Mouse (Mus musculus): Measurements from ENCODE around the gene Pmepa1.

Pmepa1 gene

DNA sequence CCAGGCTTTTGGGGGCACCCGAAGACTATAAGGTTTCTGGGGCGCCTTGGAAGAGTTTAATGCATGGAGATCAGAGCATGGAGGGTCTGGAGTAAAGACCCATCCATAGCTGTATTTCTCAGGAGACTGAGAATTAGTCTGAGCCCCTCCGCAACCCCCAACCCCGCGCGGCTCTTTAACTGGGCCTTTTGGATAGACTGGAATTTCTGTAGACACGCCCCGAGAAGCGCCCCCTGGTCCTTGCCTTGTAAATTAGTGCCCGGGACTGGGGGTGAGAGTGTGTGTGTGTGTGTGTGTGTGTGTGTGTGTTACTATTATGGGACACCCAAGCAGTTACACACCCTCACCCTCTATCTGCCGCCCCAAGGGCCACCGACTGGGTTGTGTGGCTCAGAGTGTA lies 526 bp upstream of the Pmepa1 start:
- no peak for DNase-seq (ENCODE audit: low spot score in 2 of 2)

- no peak for DNase-seq (ENCODE audit: low spot score in 2 of 2)
Observed at GRCm38 (mm10) chr2:173275343-173276201, 761 bp downstream of the Pmepa1 start.

GRCm38 (mm10) chr2:173274428-173275342 lies 1.6 kb downstream of the Pmepa1 start:
- no peak for DNase-seq (ENCODE audit: low spot score in 2 of 2)

DNA sequence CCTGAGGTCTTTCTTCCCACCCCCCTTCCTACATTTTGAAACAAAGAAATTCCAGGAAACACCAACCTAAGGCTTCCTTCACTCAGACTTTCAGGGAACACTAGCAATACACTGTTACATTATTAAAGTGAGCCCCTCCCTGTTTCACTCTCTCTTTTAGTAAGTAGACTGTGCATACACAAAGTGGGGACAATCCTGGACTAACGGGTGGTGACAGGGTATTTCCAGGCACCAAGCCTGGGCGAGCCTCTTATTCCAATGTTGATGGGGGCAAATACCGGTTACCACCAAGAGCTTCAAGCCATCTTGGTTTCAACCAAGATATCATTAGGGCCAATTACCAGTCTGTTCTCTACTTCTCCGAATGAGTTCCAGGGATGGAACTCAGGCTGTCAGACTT lies 2.4 kb downstream of the Pmepa1 start:
- DNase-seq (ENCODE audit: low spot score in 2 of 2) = no peak

GRCm38 (mm10) chr2:173272354-173272900 lies 3.9 kb downstream of the Pmepa1 start:
- DNase-seq (ENCODE audit: low spot score in 2 of 2) = no peak

DNA sequence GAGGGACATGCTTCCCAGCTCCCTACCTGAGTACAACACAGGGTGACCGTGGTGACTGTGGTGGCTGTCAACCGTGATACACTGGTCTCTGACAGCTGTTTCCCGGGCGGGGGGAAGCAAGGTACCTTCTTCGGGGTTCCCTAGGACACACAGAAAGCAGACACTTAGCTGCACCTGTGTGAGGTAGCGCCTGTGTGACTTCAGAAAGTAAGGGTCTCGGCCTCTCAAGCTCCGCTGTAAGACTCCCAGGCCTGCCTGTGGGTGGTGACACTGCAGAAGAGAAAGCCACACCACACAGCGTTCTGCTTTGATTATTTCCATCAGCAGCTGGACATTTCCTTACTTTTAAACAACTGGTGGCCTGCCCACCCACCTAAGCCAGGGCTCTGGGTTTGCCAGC lies 4.8 kb downstream of the Pmepa1 start:
- no peak for DNase-seq (ENCODE audit: low spot score in 2 of 2)

DNA sequence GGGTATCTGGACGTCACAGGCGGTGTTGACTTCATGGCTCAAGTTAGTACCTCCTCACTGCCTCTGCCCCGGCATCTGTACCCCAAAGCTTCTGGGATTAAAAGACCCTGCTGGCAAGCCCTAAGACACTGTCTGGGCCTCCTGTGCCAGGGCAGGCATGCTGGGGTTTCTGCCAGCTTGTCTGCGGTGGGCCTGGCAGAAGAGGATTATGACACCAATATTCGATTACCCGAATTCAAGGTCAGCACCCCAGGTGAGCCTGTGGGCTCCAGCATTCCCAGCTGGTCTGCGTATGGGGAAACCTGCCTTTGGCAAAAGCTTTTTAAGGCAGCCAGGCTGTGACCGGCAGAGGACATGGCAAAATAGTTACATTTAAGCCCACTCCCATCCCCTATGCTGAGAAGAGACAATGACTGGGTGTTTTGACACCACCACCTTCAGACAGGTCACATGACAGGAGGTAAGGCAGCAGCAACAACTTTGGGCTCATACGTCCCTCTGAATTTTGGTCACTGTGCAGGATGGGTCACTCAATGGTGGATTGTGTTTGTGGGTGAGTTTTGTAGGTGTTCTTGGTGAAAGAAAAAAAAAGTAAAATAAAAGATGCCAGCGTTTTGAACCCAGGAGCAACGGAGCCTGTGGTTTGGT lies 5.6 kb downstream of the Pmepa1 start:
- DNase-seq (ENCODE audit: low spot score in 2 of 2) = no peak

- DNase-seq (ENCODE audit: low spot score in 2 of 2) = no peak
Observed at GRCm38 (mm10) chr2:173270196-173270595, 6.1 kb downstream of the Pmepa1 start.

DNA sequence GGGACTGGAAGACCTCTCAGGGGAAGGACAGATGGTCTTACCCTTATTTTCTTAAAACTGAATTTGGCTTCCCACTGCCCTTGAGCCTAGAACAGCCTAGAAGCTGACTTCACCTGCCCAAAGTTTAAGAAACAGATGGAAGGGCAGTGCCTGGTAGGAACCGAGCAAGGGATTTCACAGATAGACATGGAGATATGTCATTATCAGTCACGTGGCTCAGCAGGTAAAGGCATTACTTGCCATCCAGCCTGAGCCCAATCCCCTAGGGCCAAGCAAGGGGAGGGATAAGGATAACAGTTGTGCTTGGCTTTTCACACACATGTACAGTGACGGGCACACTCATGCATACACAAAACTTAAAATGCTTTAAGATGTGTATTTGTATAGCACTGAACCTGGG lies 8.8 kb downstream of the Pmepa1 start:
- no peak for DNase-seq (ENCODE audit: low spot score in 2 of 2)

DNA sequence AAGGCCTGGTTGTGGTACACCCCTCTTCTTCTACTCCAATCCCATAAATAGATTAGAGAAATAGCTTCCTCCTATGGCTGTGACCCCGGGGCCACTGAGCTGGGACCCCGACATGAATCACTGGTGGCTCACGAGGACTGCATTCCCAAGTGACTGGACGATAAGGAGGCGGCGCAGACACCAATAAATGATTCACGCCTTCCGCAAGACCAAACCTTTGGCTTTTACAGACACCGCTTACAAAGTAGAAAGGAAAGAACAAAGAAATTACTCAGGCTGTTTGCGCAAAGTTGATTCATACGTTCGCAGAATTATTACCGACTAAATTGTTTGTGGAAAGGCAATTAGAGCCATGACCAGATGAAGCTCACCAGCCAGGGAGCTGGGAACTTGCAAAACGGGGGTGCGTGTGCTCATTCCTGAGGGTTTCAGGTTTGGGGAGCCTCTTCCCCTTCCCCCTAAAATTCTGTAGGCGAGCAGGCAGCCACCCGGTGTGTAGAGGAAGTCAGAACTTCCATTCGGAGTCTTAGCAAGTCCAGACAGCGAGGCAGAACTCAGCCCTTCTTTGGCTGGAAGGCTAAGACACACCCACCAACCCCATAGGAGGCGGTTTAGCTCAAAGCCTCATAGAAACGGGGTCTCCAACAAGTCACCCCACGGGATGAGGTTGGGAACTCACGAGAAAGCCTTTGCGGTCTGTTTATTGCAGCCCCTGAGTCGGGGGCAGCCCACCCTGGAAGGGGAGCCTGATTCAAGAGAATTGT lies 9.8 kb downstream of the Pmepa1 start:
- no peak for DNase-seq (ENCODE audit: low spot score in 2 of 2)

DNA sequence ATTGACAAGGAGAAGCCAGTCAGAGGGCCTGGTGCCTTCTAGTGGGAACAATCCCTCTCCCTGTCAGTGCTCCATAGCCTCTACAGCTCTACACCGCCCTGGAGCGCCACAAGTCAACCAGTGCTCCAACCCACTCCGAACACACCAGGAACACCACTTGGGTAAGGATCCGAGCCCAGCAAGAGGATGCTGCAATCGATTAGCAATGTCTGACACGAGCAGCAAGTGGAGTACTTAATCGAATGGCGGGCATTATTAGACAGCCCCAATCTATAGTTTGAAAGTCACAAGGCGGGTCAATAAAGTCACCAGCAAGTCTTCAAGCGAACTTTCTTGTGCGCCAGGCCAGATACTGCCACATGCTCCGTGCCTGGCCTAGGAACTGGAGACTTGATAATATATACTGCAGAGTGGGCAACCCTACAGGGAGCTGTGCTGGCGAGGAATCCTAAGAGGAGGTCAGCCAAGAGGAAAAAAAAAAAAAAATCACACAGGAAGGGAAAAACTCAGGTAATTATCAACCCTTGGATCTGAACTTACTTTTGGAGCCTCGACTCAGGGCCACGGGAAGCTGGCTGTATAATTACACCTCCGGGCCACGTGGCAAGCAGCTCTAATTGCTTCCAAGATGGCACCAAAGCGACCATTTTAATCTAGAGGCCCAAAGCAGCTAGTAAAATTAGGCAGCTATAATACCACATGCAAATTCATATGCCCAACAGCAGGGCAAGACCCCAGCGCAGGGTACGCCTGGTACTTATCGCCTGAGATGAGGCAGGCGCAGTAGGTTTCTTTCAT lies 10.7 kb downstream of the Pmepa1 start:
- DNase-seq (ENCODE audit: low spot score in 2 of 2) = no peak

- DNase-seq (ENCODE audit: low spot score in 2 of 2) = no peak
Observed at GRCm38 (mm10) chr2:173264467-173265128, 11.7 kb downstream of the Pmepa1 start.

- no peak for DNase-seq (ENCODE audit: low spot score in 2 of 2)
Observed at GRCm38 (mm10) chr2:173263636-173264330, 12.6 kb downstream of the Pmepa1 start.

- no peak for DNase-seq (ENCODE audit: low spot score in 2 of 2)
Observed at GRCm38 (mm10) chr2:173261497-173261896, 14.8 kb downstream of the Pmepa1 start.

GRCm38 (mm10) chr2:173258459-173259091 lies 17.8 kb downstream of the Pmepa1 start:
- DNase-seq (ENCODE audit: low spot score in 2 of 2) = no peak

DNA sequence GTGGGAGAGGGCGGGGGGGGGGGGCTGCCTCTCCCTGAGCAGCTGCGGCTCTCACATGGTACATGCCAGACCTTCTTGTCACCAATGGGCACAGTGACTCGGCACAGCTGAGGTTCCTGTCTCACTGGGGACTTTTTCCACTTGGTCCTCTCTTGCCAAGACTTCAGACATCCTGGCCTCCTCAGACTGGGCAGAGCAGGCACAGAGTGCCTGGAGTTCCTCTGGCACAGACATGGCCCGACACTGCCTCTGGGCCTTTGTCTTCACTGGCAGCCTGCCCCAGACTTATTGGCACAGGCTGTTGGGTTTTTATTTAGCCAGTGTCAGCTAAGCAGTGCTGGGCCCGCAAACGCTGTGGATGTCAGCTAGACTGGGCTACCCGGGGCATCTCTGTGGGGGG lies 18.7 kb downstream of the Pmepa1 start:
- DNase-seq (ENCODE audit: low spot score in 2 of 2) = peak; percentile 48 to 65

- no peak for DNase-seq (ENCODE audit: low spot score in 2 of 2)
Observed at GRCm38 (mm10) chr2:173256552-173256949, 19.8 kb downstream of the Pmepa1 start.

DNA sequence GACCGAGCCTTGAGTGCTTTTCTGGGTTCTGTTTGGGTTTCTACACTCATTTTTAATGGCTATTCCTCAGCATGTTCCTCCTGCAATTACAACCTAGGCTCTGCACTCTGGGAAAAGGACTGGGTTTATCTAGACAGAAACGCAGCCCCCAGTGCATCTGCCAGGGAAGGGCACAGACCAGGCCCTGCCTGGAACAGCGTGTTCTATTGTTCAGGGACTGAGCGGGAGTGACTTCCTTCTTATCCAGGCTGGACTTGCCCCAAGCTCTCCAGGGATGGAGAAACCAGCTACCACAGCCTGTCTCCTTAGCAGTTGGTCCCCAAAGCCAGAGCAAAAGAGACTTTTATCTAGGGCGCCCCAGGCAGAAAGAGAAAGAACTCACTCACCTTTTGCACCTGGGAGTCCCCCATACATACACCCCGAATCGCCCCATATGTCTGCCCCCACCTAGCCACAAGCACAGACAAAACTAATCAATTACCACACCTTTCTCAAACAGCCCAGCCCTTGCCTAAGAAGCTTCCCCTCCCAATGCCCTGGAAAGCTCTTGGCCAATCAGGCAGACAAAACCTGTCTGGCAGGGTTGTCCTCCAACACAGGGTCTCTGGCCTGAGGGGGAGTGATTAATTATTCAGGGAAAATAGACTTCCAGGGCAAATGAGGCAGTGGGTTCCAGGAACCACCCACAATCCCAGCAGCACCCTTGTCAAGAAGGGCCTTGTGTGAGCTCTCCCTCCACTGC lies 20.4 kb downstream of the Pmepa1 start:
- DNase-seq (ENCODE audit: low spot score in 2 of 2) = no peak
